Mouse (Mus musculus) ES-E14 (cell line): ENCODE data around the gene Nphs1. TPM values are rescaled to one million over a fixed set of nuclear protein-coding genes. Genes with fewer than 3 reads are reported as not detected.
"Not testable (repeated sequence)": the region's sequence is repeated elsewhere in the genome, so short reads cannot be mapped to it uniquely, and the experiment has no call there.

ENCODE experiments used
- DNase-seq: peaks from one replicate; pipeline ENCODE4 v3.0.0-alpha.2; 2013; ENCODE audit warnings: low read depth, low spot score
- H3K27ac ChIP-seq: 2 replicates; pipeline ENCODE4 v1.5.1; 2012; ENCODE audit warnings: low read depth, mild to moderate bottlenecking, low read length, moderate library complexity, mixed read lengths; ENCODE audit not compliant: poor library complexity, insufficient read depth, severe bottlenecking
- H3K36me3 ChIP-seq: 2 replicates; pipeline ENCODE4 v1.6.1; 2012; ENCODE audit warnings: mild to moderate bottlenecking, low read length, moderate library complexity, mixed read lengths; ENCODE audit not compliant: control insufficient read depth, poor library complexity, insufficient read depth, severe bottlenecking
- H3K4me1 ChIP-seq, 2 experiments: fragments of 150-350 bp in 1 of 2; sonication (generic) in 1 of 2; 2 replicates each; pipeline ENCODE4 v1.6.1; 2012; ENCODE audit warnings: low read length in 2 of 2, mild to moderate bottlenecking in 1 of 2, mixed read lengths in 1 of 2; ENCODE audit not compliant: control insufficient read depth in 2 of 2, insufficient read depth in 2 of 2, poor library complexity in 1 of 2
- H3K4me3 ChIP-seq, 2 experiments: fragments of 150-350 bp in 1 of 2; sonication (generic) in 1 of 2; 2 replicates each; pipeline ENCODE4 v1.5.1; 2012; ENCODE audit warnings: low read length in 2 of 2, low read depth in 1 of 2, mild to moderate bottlenecking in 1 of 2, mixed read lengths in 1 of 2; ENCODE audit not compliant: insufficient read depth in 1 of 2, poor library complexity in 1 of 2, severe bottlenecking in 1 of 2
- H3K9ac ChIP-seq: 2 replicates; pipeline ENCODE4 v1.6.1; 2012; ENCODE audit warnings: low read depth, mild to moderate bottlenecking, low read length, mixed read lengths; ENCODE audit not compliant: poor library complexity, insufficient read depth, severe bottlenecking
- H3K9me3 ChIP-seq: fragments of 150-350 bp; sonication (generic); 2 replicates; pipeline ENCODE4 v1.6.1; 2012; ENCODE audit warnings: low read depth, mild to moderate bottlenecking, low read length; ENCODE audit not compliant: control insufficient read depth, insufficient read depth
- CHD2 ChIP-seq: IDR thresholded peaks from 2 replicates; pipeline ENCODE4 v1.6.1; 2014; ENCODE audit warnings: mild to moderate bottlenecking, low read depth, low read length, inconsistent platforms
- HCFC1 ChIP-seq: IDR thresholded peaks from 2 replicates; pipeline ENCODE4 v1.6.1; 2012; ENCODE audit warnings: low read length, inconsistent platforms, borderline replicate concordance; ENCODE audit not compliant: insufficient read depth
- MAFK ChIP-seq: IDR thresholded peaks from 2 replicates; pipeline ENCODE4 v1.6.1; 2014; ENCODE audit warnings: mild to moderate bottlenecking, low read depth, low read length, inconsistent platforms; ENCODE audit not compliant: insufficient read depth
- ZC3H11A ChIP-seq: IDR thresholded peaks from 2 replicates; pipeline ENCODE4 v1.6.1; 2012; ENCODE audit warnings: low read depth, mild to moderate bottlenecking, inconsistent platforms, low read length, borderline replicate concordance
- ZNF384 ChIP-seq: IDR thresholded peaks from 2 replicates; pipeline ENCODE4 v1.6.1; 2012; ENCODE audit warnings: low read depth, low read length, inconsistent platforms
- in situ Hi-C, 2 experiments: fragments of 600-800 bp; cut with MboI; formaldehyde crosslinking; loops; one replicate each; pipeline ENCODE4 v1.15.1; 2025; ENCODE audit warnings: low sequenced_read_pairs in 2 of 2, inconsistent platforms in 1 of 2; ENCODE audit not compliant: unreplicated experiment in 2 of 2
- total RNA-seq: library from RNA; depleted of rRNA; stranded (reverse); fragments of 300-350 nt; gene quantifications from 2 replicates; pipeline ENCODE4 v1.2.3, GENCODE M21; 2012

The Nphs1 gene
- total RNA-seq, 1 experiment: 45.7 TPM

- Histone ChIP-seq H3K27ac (no peak overlapping the region), H3K4me3 (no peak overlapping the region), H3K9me3 (no peaks in the 10 kb centered on the region), H3K4me1 (peaks cover 3 to 10% of the 10 kb centered on the region in 2 experiments), H3K36me3 (peaks cover 57% of the 10 kb centered on the region), H3K9ac (no peak overlapping the region)
- TF ChIP-seq ZC3H11A: peak; percentile 50; the same call in 1 of the 2 replicates
- no peak for TF ChIP-seq CHD2
- in situ Hi-C loops: no loop called here
- DNase-seq: no peak
Observed at GRCm38 (mm10) chr7:30472411-30472810, 14.3 kb downstream of the Nphs1 start.

- no peak for TF ChIP-seq CHD2
- no peak for TF ChIP-seq ZC3H11A
- TF ChIP-seq ZNF384: no peak
- no peak for TF ChIP-seq MAFK
- no peak for TF ChIP-seq HCFC1
- peaks cover 0 to 5% of the 10 kb centered on the region in 2 experiments; a peak in 2 of 4 replicates for H3K4me1 ChIP-seq
- H3K4me3 ChIP-seq: no peak overlapping the region
- H3K36me3 ChIP-seq: peaks cover 63% of the 10 kb centered on the region
- no peaks in the 10 kb centered on the region for H3K9me3 ChIP-seq
- H3K9ac ChIP-seq: no peak overlapping the region
- no peak overlapping the region for H3K27ac ChIP-seq
- no peak for DNase-seq
- in situ Hi-C loops: no loop called here
Observed at GRCm38 (mm10) chr7:30474999-30475398, 16.9 kb downstream of the Nphs1 start.

- DNase-seq, H3K27ac ChIP-seq, H3K9me3 ChIP-seq, H3K4me1 ChIP-seq, in situ Hi-C loops, H3K9ac ChIP-seq, H3K4me3 ChIP-seq: not testable (repeated sequence)
- H3K36me3 ChIP-seq: peaks cover 54% of the 10 kb centered on the region
Observed at GRCm38 (mm10) chr7:30476136-30476535, 18.0 kb downstream of the Nphs1 start.

- no peak overlapping the region for H3K9ac ChIP-seq
- H3K9me3 ChIP-seq: no peaks in the 10 kb centered on the region
- TF ChIP-seq HCFC1 (no peak), ZNF384 (no peak)
- peak overlapping the region; percentile 21 to 31; a peak in 2 of 4 replicates for H3K4me3 ChIP-seq
- no peak for DNase-seq
- no peaks in the 10 kb centered on the region; a peak in 1 of 4 replicates for H3K4me1 ChIP-seq
- H3K27ac ChIP-seq: no peak overlapping the region
- peaks cover 62% of the 10 kb centered on the region for H3K36me3 ChIP-seq
- in situ Hi-C loops: no loop called here
Observed at GRCm38 (mm10) chr7:30477415-30478381, 19.6 kb downstream of the Nphs1 start.

- Histone ChIP-seq H3K27ac (no peak overlapping the region), H3K4me3 (no peak overlapping the region), H3K4me1 (no peaks in the 10 kb centered on the region), H3K9ac (no peak overlapping the region), H3K36me3 (peaks cover 40% of the 10 kb centered on the region), H3K9me3 (0 out of 2 replicates have a peak, but pooled peaks cover 3% of the 10 kb centered on the region)
- DNase-seq: no peak
- TF ChIP-seq ZNF384 (no peak), HCFC1 (no peak), CHD2 (no peak), ZC3H11A (no peak), MAFK (no peak)
- in situ Hi-C loops: no loop called here
Observed at GRCm38 (mm10) chr7:30484250-30484649, 26.1 kb downstream of the Nphs1 start.
